Mouse (Mus musculus) CH12.LX (cell line): Measurements from ENCODE around the gene Cnpy3. TPM values are rescaled to one million over a fixed set of nuclear protein-coding genes. Genes with fewer than 3 reads are reported as not detected.

Source experiments
- DNase-seq: peaks from one replicate; pipeline ENCODE4 v3.0.0-alpha.2; 2013; ENCODE audit errors: extremely low read depth
- H3K27ac ChIP-seq: 2 replicates; pipeline ENCODE4 v1.5.1; 2012; ENCODE audit warnings: low read depth, mild to moderate bottlenecking, control low read depth, moderate library complexity; ENCODE audit not compliant: insufficient read depth
- H3K27me3 ChIP-seq: replicated peaks from 2 replicates; pipeline ENCODE3; 2012; ENCODE audit warnings: inconsistent platforms
- H3K36me3 ChIP-seq, 2 experiments: replicated peaks in 1 of 2; 2 replicates each; pipeline versions ENCODE3 to v1.6.1; 2012; ENCODE audit warnings: inconsistent platforms in 1 of 2, low read length in 1 of 2, mild to moderate bottlenecking in 1 of 2, mixed read lengths in 1 of 2, moderate library complexity in 1 of 2; ENCODE audit not compliant: control insufficient read depth in 1 of 2, insufficient read depth in 1 of 2
- H3K4me1 ChIP-seq, 2 experiments: 2 replicates each; pipeline ENCODE4 v1.6.1; 2012; ENCODE audit warnings: inconsistent platforms in 1 of 2, moderate library complexity in 1 of 2; ENCODE audit not compliant: insufficient read depth in 2 of 2, control insufficient read depth in 1 of 2
- H3K4me2 ChIP-seq: 2 replicates; pipeline ENCODE4 v1.6.1; 2012; ENCODE audit warnings: low read depth, mild to moderate bottlenecking, control low read depth; ENCODE audit not compliant: poor library complexity, insufficient read depth, severe bottlenecking
- H3K4me3 ChIP-seq, 3 experiments: fragments of 150-350 bp in 1 of 3; sonication (generic) in 1 of 3; replicated peaks in 1 of 3; 2 replicates each; pipeline versions ENCODE3 to v1.5.1; 2011 to 2012; ENCODE audit warnings: low read depth in 2 of 3, low read length in 2 of 3, mild to moderate bottlenecking in 2 of 3, moderate library complexity in 2 of 3, control low read depth in 1 of 3, improper control_type of control experiment in 1 of 3, inconsistent platforms in 1 of 3, mixed read lengths in 1 of 3; ENCODE audit not compliant: poor library complexity in 1 of 3
- H3K79me2 ChIP-seq: replicated peaks from 2 replicates; pipeline ENCODE4 v1.6.1; 2012; ENCODE audit warnings: mild to moderate bottlenecking, moderate library complexity; ENCODE audit not compliant: control insufficient read depth, poor library complexity, insufficient read depth, severe bottlenecking; ENCODE audit errors: extremely low read depth
- H3K9ac ChIP-seq: 2 replicates; pipeline ENCODE4 v1.6.1; 2012; ENCODE audit warnings: low read depth, mild to moderate bottlenecking, control low read depth, moderate library complexity; ENCODE audit not compliant: insufficient read depth
- H3K9me3 ChIP-seq: replicated peaks from 2 replicates; pipeline ENCODE3; 2012; ENCODE audit warnings: low read length, inconsistent platforms, mixed read lengths
- BHLHE40 ChIP-seq: IDR thresholded peaks from 2 replicates; pipeline ENCODE4 v1.6.1; 2011; ENCODE audit warnings: mild to moderate bottlenecking, low read depth, low read length, improper control_type of control experiment
- CHD1 ChIP-seq: IDR thresholded peaks from 2 replicates; pipeline ENCODE4 v1.6.1; 2012; ENCODE audit warnings: low read depth, low read length, improper control_type of control experiment, inconsistent platforms
- CHD2 ChIP-seq: IDR thresholded peaks from 2 replicates; pipeline ENCODE4 v1.6.1; 2011; ENCODE audit warnings: low read length, improper control_type of control experiment
- CTCF ChIP-seq, 2 experiments: IDR thresholded peaks in 1 of 2; conservative IDR thresholded peaks in 1 of 2; 2 replicates each; pipeline ENCODE4 v1.5.1; 2011 to 2012; ENCODE audit warnings: low read depth in 2 of 2, low read length in 2 of 2, improper control_type of control experiment in 1 of 2, inconsistent platforms in 1 of 2, mild to moderate bottlenecking in 1 of 2, moderate library complexity in 1 of 2
- E2F4 ChIP-seq: IDR thresholded peaks from 2 replicates; pipeline ENCODE4 v1.6.1; 2011; ENCODE audit warnings: low read depth, low read length, improper control_type of control experiment; ENCODE audit not compliant: insufficient replicate concordance
- ELF1 ChIP-seq: IDR thresholded peaks from 2 replicates; pipeline ENCODE4 v1.6.1; 2014; ENCODE audit warnings: low read depth, mild to moderate bottlenecking, inconsistent platforms, low read length, improper control_type of control experiment
- EP300 ChIP-seq: IDR thresholded peaks from 2 replicates; pipeline ENCODE4 v1.6.1; 2011; ENCODE audit warnings: low read length, improper control_type of control experiment
- ETS1 ChIP-seq: conservative IDR thresholded peaks from 2 replicates; pipeline ENCODE4 v1.6.1; 2012; ENCODE audit warnings: low read depth, mild to moderate bottlenecking, inconsistent platforms, low read length, improper control_type of control experiment, moderate library complexity
- GABPA ChIP-seq: IDR thresholded peaks from 2 replicates; pipeline ENCODE4 v1.6.1; 2012; ENCODE audit warnings: low read depth, low read length, improper control_type of control experiment, inconsistent platforms; ENCODE audit not compliant: insufficient replicate concordance
- HCFC1 ChIP-seq: IDR thresholded peaks from 2 replicates; pipeline ENCODE4 v1.6.1; 2012; ENCODE audit warnings: low read depth, mild to moderate bottlenecking, inconsistent platforms, low read length, improper control_type of control experiment
- IRF4 ChIP-seq: IDR thresholded peaks from 2 replicates; pipeline ENCODE4 v1.6.1; 2014; ENCODE audit warnings: low read depth, mild to moderate bottlenecking, inconsistent platforms, low read length, improper control_type of control experiment
- JUN ChIP-seq: IDR thresholded peaks from 2 replicates; pipeline ENCODE4 v1.6.1; 2011; ENCODE audit warnings: low read depth, mild to moderate bottlenecking, low read length, improper control_type of control experiment, moderate library complexity; ENCODE audit not compliant: insufficient read depth
- JUND ChIP-seq: conservative IDR thresholded peaks from 2 replicates; pipeline ENCODE4 v1.6.1; 2011; ENCODE audit warnings: low read depth, low read length, improper control_type of control experiment
- KAT2A ChIP-seq: IDR thresholded peaks from 2 replicates; pipeline ENCODE4 v1.6.1; 2012; ENCODE audit warnings: low read length, improper control_type of control experiment, inconsistent platforms; ENCODE audit not compliant: insufficient replicate concordance
- MAFK ChIP-seq: IDR thresholded peaks from 2 replicates; pipeline ENCODE4 v1.6.1; 2011; ENCODE audit warnings: low read length, improper control_type of control experiment; ENCODE audit not compliant: insufficient replicate concordance
- MAX ChIP-seq: IDR thresholded peaks from 2 replicates; pipeline ENCODE4 v1.6.1; 2011; ENCODE audit warnings: low read length, improper control_type of control experiment
- MAZ ChIP-seq: IDR thresholded peaks from 2 replicates; pipeline ENCODE4 v1.6.1; 2012; ENCODE audit warnings: low read depth, mild to moderate bottlenecking, inconsistent platforms, low read length, improper control_type of control experiment, moderate library complexity
- MEF2A ChIP-seq: IDR thresholded peaks from 2 replicates; pipeline ENCODE4 v1.6.1; 2014; ENCODE audit warnings: low read depth, mild to moderate bottlenecking, inconsistent platforms, low read length, improper control_type of control experiment, borderline replicate concordance
- MXI1 ChIP-seq: IDR thresholded peaks from 2 replicates; pipeline ENCODE4 v1.6.1; 2011; ENCODE audit warnings: mild to moderate bottlenecking, low read depth, low read length, improper control_type of control experiment
- MYC ChIP-seq: IDR thresholded peaks from 2 replicates; pipeline ENCODE4 v1.6.1; 2011; ENCODE audit warnings: low read depth, mild to moderate bottlenecking, improper control_type of control experiment, low read length
- NELFE ChIP-seq: IDR thresholded peaks from 2 replicates; pipeline ENCODE4 v1.6.1; 2011; ENCODE audit warnings: low read depth, low read length, improper control_type of control experiment
- NRF1 ChIP-seq: IDR thresholded peaks from 2 replicates; pipeline ENCODE4 v1.6.1; 2014; ENCODE audit warnings: low read depth, mild to moderate bottlenecking, inconsistent platforms, low read length, improper control_type of control experiment, moderate library complexity
- PAX5 ChIP-seq: IDR thresholded peaks from 2 replicates; pipeline ENCODE4 v1.6.1; 2012; ENCODE audit warnings: low read length, inconsistent platforms, mixed read lengths
- POLR2A ChIP-seq: IDR thresholded peaks from 2 replicates; pipeline ENCODE4 v1.6.1; 2011; ENCODE audit warnings: low read depth, mild to moderate bottlenecking, improper control_type of control experiment, low read length
- POLR2AphosphoS2 ChIP-seq: IDR thresholded peaks from 2 replicates; pipeline ENCODE4 v1.6.1; 2011; ENCODE audit warnings: low read depth, low read length, improper control_type of control experiment
- RCOR1 ChIP-seq: conservative IDR thresholded peaks from 2 replicates; pipeline ENCODE4 v1.6.1; 2012; ENCODE audit warnings: low read depth, mild to moderate bottlenecking, inconsistent platforms, low read length, improper control_type of control experiment
- SIN3A ChIP-seq: IDR thresholded peaks from 2 replicates; pipeline ENCODE4 v1.6.1; 2012; ENCODE audit warnings: low read length, improper control_type of control experiment, inconsistent platforms
- SMC3 ChIP-seq: IDR thresholded peaks from 2 replicates; pipeline ENCODE4 v1.6.1; 2011; ENCODE audit warnings: low read depth, low read length, improper control_type of control experiment
- TBP ChIP-seq: conservative IDR thresholded peaks from 2 replicates; pipeline ENCODE4 v1.6.1; 2011; ENCODE audit warnings: low read depth, low read length, improper control_type of control experiment
- TCF12 ChIP-seq: IDR thresholded peaks from 2 replicates; pipeline ENCODE4 v1.6.1; 2014; ENCODE audit warnings: low read depth, mild to moderate bottlenecking, inconsistent platforms, low read length, improper control_type of control experiment
- UBTF ChIP-seq: IDR thresholded peaks from 2 replicates; pipeline ENCODE4 v1.6.1; 2012; ENCODE audit warnings: low read depth, mild to moderate bottlenecking, inconsistent platforms, low read length, improper control_type of control experiment, moderate library complexity
- USF1 ChIP-seq: IDR thresholded peaks from 2 replicates; pipeline ENCODE4 v1.6.1; 2014; ENCODE audit warnings: low read depth, mild to moderate bottlenecking, inconsistent platforms, low read length, improper control_type of control experiment
- USF2 ChIP-seq: conservative IDR thresholded peaks from 2 replicates; pipeline ENCODE4 v1.6.1; 2011; ENCODE audit warnings: low read depth, low read length, improper control_type of control experiment
- ZC3H11A ChIP-seq: IDR thresholded peaks from 2 replicates; pipeline ENCODE4 v1.6.1; 2012; ENCODE audit warnings: low read depth, mild to moderate bottlenecking, inconsistent platforms, low read length, improper control_type of control experiment
- ZKSCAN1 ChIP-seq: IDR thresholded peaks from 2 replicates; pipeline ENCODE4 v1.6.1; 2012; ENCODE audit warnings: low read depth, inconsistent platforms, low read length, improper control_type of control experiment, borderline replicate concordance
- ZMIZ1 ChIP-seq: IDR thresholded peaks from 2 replicates; pipeline ENCODE4 v1.6.1; 2012; ENCODE audit warnings: low read depth, mild to moderate bottlenecking, inconsistent platforms, low read length, improper control_type of control experiment
- ZNF384 ChIP-seq: IDR thresholded peaks from 2 replicates; pipeline ENCODE4 v1.6.1; 2012; ENCODE audit warnings: low read depth, low read length, improper control_type of control experiment, inconsistent platforms
- dilution Hi-C: fragments of 300-500 bp; cut with MboI; formaldehyde crosslinking; loops from 2 replicates; pipeline ENCODE4 v1.14.3; 2020; ENCODE audit warnings: low sequenced_read_pairs; ENCODE audit not compliant: extremely low pct_unique_long_range_greater_than_20kb, extremely low pct_ligation_motif_present
- in situ Hi-C: fragments of 300-500 bp; cut with MboI; formaldehyde crosslinking; loops from 3 replicates; pipeline ENCODE4 v1.14.3; 2019; ENCODE audit warnings: low sequenced_read_pairs, low pct_ligation_motif_present, low pct_unique_long_range_greater_than_20kb, mixed read lengths
- polyA plus RNA-seq: library from polyadenylated mRNA; unstranded; fragments of >175 nt; gene quantifications from 2 replicates; pipeline ENCODE4 v1.2.1, GENCODE M21; 2012; ENCODE audit warnings: low read depth; ENCODE audit not compliant: insufficient read length
- total RNA-seq, 2 experiments: library from RNA; depleted of rRNA; stranded (reverse); fragments of 300-350 nt in 1 of 2; fragments of >200 nt in 1 of 2; gene quantifications; 2 replicates each; pipeline ENCODE4 v1.2.3; 2012 to 2014

Gene Cnpy3
- total RNA-seq (2012; rRNA removed) (82.5 and 102 TPM in 2 replicates), total RNA-seq (2014; rRNA removed) (78.6 and 80.4 TPM in 2 replicates), polyA plus RNA-seq (94.8 and 111 TPM in 2 replicates)

GRCm38 (mm10) chr17:46751794-46752556, at the start of gene Cnpy3:
Gene Cnpy3 (minus strand): TSS chr17:46752214.
- Histone ChIP-seq H3K36me3 (peaks cover 4 to 12% of the 10 kb centered on the region in 2 experiments), H3K79me2 (peaks cover 29% of the 10 kb centered on the region), H3K9ac (peak within 1 kb of the TSS; percentile 98), H3K27me3 (no peaks in the 10 kb centered on the region), H3K4me1 (peaks cover 7 to 33% of the 10 kb centered on the region in 2 experiments; a peak in 3 of 4 replicates), H3K4me2 (peak within 1 kb of the TSS; percentile 88), H3K4me3 (peak within 1 kb of the TSS; percentile 68 to 79 (median 73)), H3K27ac (peak within 1 kb of the TSS; percentile 99), H3K9me3 (peaks cover 13% of the 10 kb centered on the region)
- DNase-seq, result peak; percentile 97
- dilution Hi-C loops (no loop called here), in situ Hi-C loops (no loop called here)
- TF ChIP-seq UBTF, result peak; percentile 69; the same call in 1 of the 2 replicates
- peak; percentile 87 for TF ChIP-seq HCFC1
- TF ChIP-seq ZNF384, result peak; percentile 98
- 0 out of 2 replicates have a peak, but pooled peaks have one; percentile 38 for TF ChIP-seq MAZ
- no peak; the same call in none of the 2 replicates for TF ChIP-seq MYC
- TF ChIP-seq MXI1, result peak; percentile 97
- TF ChIP-seq ELF1, result peak; percentile 96
- peak; percentile 95; the same call in 1 of the 2 replicates for TF ChIP-seq E2F4
- TF ChIP-seq BHLHE40, result peak; percentile 100
- TF ChIP-seq CTCF (conservative IDR thresholded peaks at IDR 0.05 in 1 of 2, IDR thresholded peaks at IDR 0.05 in 1 of 2; ENCODE audit: low read depth in 2 of 2, low read length in 2 of 2), result no peak
- 0 out of 2 replicates have a peak, but pooled peaks have one; percentile 26 for TF ChIP-seq EP300
- no peak for TF ChIP-seq JUN
- TF ChIP-seq CHD2, result peak; percentile 94
- peak; percentile 85 for TF ChIP-seq TCF12
- peak; percentile 76 for TF ChIP-seq IRF4
- peak; percentile 77; the same call in 1 of the 2 replicates for TF ChIP-seq SIN3A
- TF ChIP-seq ETS1, result 0 out of 2 replicates have a peak, but pooled peaks have one; percentile 37
- no peak for TF ChIP-seq MAFK
- TF ChIP-seq SMC3, result no peak
- peak; percentile 84 for TF ChIP-seq USF1
- no peak for TF ChIP-seq JUND
- TF ChIP-seq MEF2A, result peak; percentile 69
- peak; percentile 89; the same call in 1 of the 2 replicates for TF ChIP-seq CHD1
- peak; percentile 88 for TF ChIP-seq RCOR1
- peak; percentile 96 for TF ChIP-seq POLR2A
- TF ChIP-seq KAT2A, result 0 out of 2 replicates have a peak, but pooled peaks have one; percentile 68
- no peak; the same call in 1 of the 2 replicates for TF ChIP-seq ZKSCAN1
- TF ChIP-seq ZMIZ1, result peak; percentile 96
- no peak; the same call in 1 of the 2 replicates for TF ChIP-seq USF2
- TF ChIP-seq MAX, result peak; percentile 96
- TF ChIP-seq POLR2AphosphoS2, result peak; percentile 81
- TF ChIP-seq GABPA, result peak; percentile 4; the same call in 1 of the 2 replicates
- TF ChIP-seq NRF1, result peak; percentile 79
- peak; percentile 94 for TF ChIP-seq NELFE
- peak; percentile 96 for TF ChIP-seq TBP
- no peak for TF ChIP-seq ZC3H11A
- TF ChIP-seq PAX5, result no peak
